ENCODE assay signal across 8 mouse cellular contexts in genomic region chr2:28755451-28755850, GRCm38 (mm10). TPM values are rescaled to one million over a fixed set of nuclear protein-coding genes. Genes with fewer than 3 reads are reported as not detected.
A peak's percentile ranks its signal among the peaks of the same experiment; 100 is the strongest.
DNase-seq lines count a peak whose midpoint lies in the region; ATAC-seq and TF ChIP-seq lines count a peak whose summit lies in the region.

No protein-coding gene starts in this region.

- ATAC-seq in embryonic facial prominence, embryonic 13.5 days (ENCODE audit: insufficient number of reproducible peaks, insufficient read depth, low FRiP score, low TSS enrichment, low read depth): no peak
- ATAC-seq in heart, postnatal 0 days (ENCODE audit: insufficient read depth, low read depth): peak; percentile 45; the same call in 1 of the 2 replicates
- ATAC-seq in activated CD4-positive, CD25-positive, alpha-beta regulatory T cell, adult 4 months: no peak

- H3K79me2 ChIP-seq in MEL (ENCODE audit: control insufficient read depth, insufficient read depth, low read length, poor library complexity): no peaks in the 10 kb centered on the region

- H3K9me3 ChIP-seq in MEL (replicated peaks; ENCODE audit: insufficient read depth, low read length): no peaks in the 10 kb centered on the region
- no peaks in the 10 kb centered on the region for H3K9me3 ChIP-seq in embryonic facial prominence, embryonic 13.5 days
- no peaks in the 10 kb centered on the region for H3K9me3 ChIP-seq in heart, postnatal 0 days (replicated peaks; ENCODE audit: control insufficient read depth, low read length)
- no peaks in the 10 kb centered on the region for H3K9me3 ChIP-seq in megakaryocyte, embryonic 14.5 days

- H3K4me1 ChIP-seq in MEL (ENCODE audit: control insufficient read depth in 1 of 2, insufficient read depth in 2 of 2, low read length in 2 of 2): peaks cover 0 to 12% of the 10 kb centered on the region in 2 experiments; a peak in 2 of 4 replicates
- peaks cover 39% of the 10 kb centered on the region for H3K4me1 ChIP-seq in embryonic facial prominence, embryonic 13.5 days
- no peaks in the 10 kb centered on the region for H3K4me1 ChIP-seq in heart, postnatal 0 days (ENCODE audit: control insufficient read depth, insufficient read depth)
- peaks cover 39% of the 10 kb centered on the region for H3K4me1 ChIP-seq in megakaryocyte, embryonic 14.5 days

- 0 out of 2 replicates have a peak overlapping the region, but pooled peaks have one; percentile 20 for H3K4me2 ChIP-seq in embryonic facial prominence, embryonic 13.5 days
- no peak overlapping the region for H3K4me2 ChIP-seq in heart, postnatal 0 days (ENCODE audit: low read depth, low read length)

- TF ChIP-seq EP300 in MEL (IDR thresholded peaks at IDR 0.05; ENCODE audit: low read depth in 1 of 2, low read length in 2 of 2): no peak
- no peak for TF ChIP-seq EP300 in heart, postnatal 0 days (IDR thresholded peaks at IDR 0.05; ENCODE audit: low read depth)

- H3K36me3 ChIP-seq in MEL (ENCODE audit: control insufficient read depth in 1 of 2, insufficient read depth in 2 of 2, low read length in 2 of 2): peaks cover 0 to 5% of the 10 kb centered on the region in 2 experiments; a peak in 2 of 4 replicates
- no peaks in the 10 kb centered on the region for H3K36me3 ChIP-seq in embryonic facial prominence, embryonic 13.5 days
- H3K36me3 ChIP-seq in heart, postnatal 0 days (replicated peaks; ENCODE audit: control insufficient read depth, insufficient read depth, low read length): no peaks in the 10 kb centered on the region
- no peaks in the 10 kb centered on the region for H3K36me3 ChIP-seq in megakaryocyte, embryonic 14.5 days (replicated peaks; ENCODE audit: low read length)

- TF ChIP-seq POLR2A in MEL (IDR thresholded peaks at IDR 0.05; ENCODE audit: control insufficient read depth in 1 of 2, insufficient read depth in 1 of 2, low read depth in 1 of 2, low read length in 2 of 2, poor library complexity in 1 of 2): no peak

- TF ChIP-seq RAD21 in MEL (IDR thresholded peaks at IDR 0.05; ENCODE audit: low read depth, low read length): peak; percentile 98

- peak; percentile 76 to 98 (median 93) for TF ChIP-seq CTCF in MEL (IDR thresholded peaks at IDR 0.05 in 2 of 3, conservative IDR thresholded peaks at IDR 0.05 in 1 of 3; ENCODE audit: control insufficient read depth in 1 of 3, insufficient read depth in 1 of 3, low read depth in 2 of 3, low read length in 3 of 3, poor library complexity in 1 of 3, severe bottlenecking in 1 of 3)
- peak; percentile 84 for TF ChIP-seq CTCF in heart, postnatal 0 days (IDR thresholded peaks at IDR 0.05; ENCODE audit: low read depth)

- no peak overlapping the region for H3K27ac ChIP-seq in MEL (ENCODE audit: control insufficient read depth, low read depth, low read length)
- no peak overlapping the region for H3K27ac ChIP-seq in embryonic facial prominence, embryonic 13.5 days
- no peak overlapping the region for H3K27ac ChIP-seq in heart, postnatal 0 days (ENCODE audit: low read depth)

- DNase-seq in MEL (ENCODE audit: low read depth, low spot score): peak; percentile 87
- peak; percentile 46 to 75 for DNase-seq in adrenal gland, postnatal 4 days (ENCODE audit: low spot score in 2 of 2)
- peak; percentile 53 for DNase-seq in heart, postnatal 0 days (ENCODE audit: low spot score)
- peak; percentile 74 to 94 for DNase-seq in layer of hippocampus, postnatal 25 days (ENCODE audit: extremely low spot score in 1 of 2, low spot score in 1 of 2)
- DNase-seq in right cerebral cortex, postnatal 4 days: peak; percentile 85

- peak overlapping the region; percentile 13 to 42; a peak in 3 of 4 replicates for H3K4me3 ChIP-seq in MEL (ENCODE audit: control insufficient read depth in 1 of 2, insufficient read depth in 1 of 2, low read depth in 2 of 2, low read length in 2 of 2)
- H3K4me3 ChIP-seq in embryonic facial prominence, embryonic 13.5 days: no peak overlapping the region
- H3K4me3 ChIP-seq in heart, postnatal 0 days (ENCODE audit: low read depth, low read length): no peak overlapping the region
- H3K4me3 ChIP-seq in megakaryocyte, embryonic 14.5 days (replicated peaks): peak overlapping the region; percentile 50

- H3K27me3 ChIP-seq in MEL (ENCODE audit: control insufficient read depth in 1 of 2, insufficient read depth in 2 of 2, low read length in 2 of 2): no peaks in the 10 kb centered on the region
- H3K27me3 ChIP-seq in embryonic facial prominence, embryonic 13.5 days: peaks cover 48% of the 10 kb centered on the region
- peaks cover 32% of the 10 kb centered on the region for H3K27me3 ChIP-seq in heart, postnatal 0 days (ENCODE audit: control insufficient read depth, insufficient read depth, low read length)
- peaks cover 76% of the 10 kb centered on the region for H3K27me3 ChIP-seq in megakaryocyte, embryonic 14.5 days (replicated peaks)

- H3K9ac ChIP-seq in MEL (ENCODE audit: control insufficient read depth, low read depth, low read length, poor library complexity, severe bottlenecking): peak overlapping the region; percentile 53
- H3K9ac ChIP-seq in embryonic facial prominence, embryonic 13.5 days: no peak overlapping the region
- no peak overlapping the region for H3K9ac ChIP-seq in heart, postnatal 0 days (replicated peaks; ENCODE audit: low read depth, low read length)

- WGBS in embryonic facial prominence, embryonic 13.5 days: 3% methylated on average over 7 of the region's 7 CpGs
- WGBS in heart, postnatal 0 days: 3% methylated on average over 7 of the region's 7 CpGs

TF ChIP-seq in MEL, 35 proteins besides CTCF, POLR2A, EP300 and RAD21 (continues in another document):
- TF ChIP-seq TCF12 (IDR thresholded peaks at IDR 0.05; ENCODE audit: low read depth, low read length): no peak
- TF ChIP-seq ETS1 (IDR thresholded peaks at IDR 0.05; ENCODE audit: low read depth, low read length): no peak
- TF ChIP-seq E2F4 (IDR thresholded peaks at IDR 0.05; ENCODE audit: borderline replicate concordance, low read depth, low read length): no peak
- no peak for TF ChIP-seq POLR2AphosphoS5 (IDR thresholded peaks at IDR 0.05; ENCODE audit: borderline replicate concordance, low read depth, low read length)
- no peak for TF ChIP-seq MAX (IDR thresholded peaks at IDR 0.05; ENCODE audit: low read length)
- TF ChIP-seq ZNF384 (IDR thresholded peaks at IDR 0.05; ENCODE audit: low read depth, low read length): no peak
- no peak for TF ChIP-seq UBTF (IDR thresholded peaks at IDR 0.05; ENCODE audit: borderline replicate concordance, insufficient read depth, low read depth, low read length)
- TF ChIP-seq USF1 (IDR thresholded peaks at IDR 0.05; ENCODE audit: low read depth, low read length): no peak
- no peak for TF ChIP-seq MAZ (IDR thresholded peaks at IDR 0.05; ENCODE audit: low read depth, low read length)
- no peak for TF ChIP-seq TAL1 (IDR thresholded peaks at IDR 0.05; ENCODE audit: low read length)
- TF ChIP-seq GATA1 (IDR thresholded peaks at IDR 0.05; ENCODE audit: low read depth, low read length): no peak
- peak; percentile 93 for TF ChIP-seq ZC3H11A (IDR thresholded peaks at IDR 0.05; ENCODE audit: low read depth, low read length)
- no peak for TF ChIP-seq CHD2 (IDR thresholded peaks at IDR 0.05; ENCODE audit: low read length)
- no peak for TF ChIP-seq USF2 (IDR thresholded peaks at IDR 0.05; ENCODE audit: borderline replicate concordance in 1 of 2, insufficient read depth in 1 of 2, low read depth in 1 of 2, low read length in 2 of 2)
- TF ChIP-seq MYC (IDR thresholded peaks at IDR 0.05; ENCODE audit: low read depth, low read length): no peak
- TF ChIP-seq BHLHE40 (IDR thresholded peaks at IDR 0.05; ENCODE audit: borderline replicate concordance, low read depth, low read length): no peak
- no peak for TF ChIP-seq TBP (IDR thresholded peaks at IDR 0.05; ENCODE audit: low read depth, low read length)
- TF ChIP-seq SMC3 (IDR thresholded peaks at IDR 0.05; ENCODE audit: low read depth, low read length): peak; percentile 90
- 0 out of 2 replicates have a peak, but pooled peaks have one; percentile 61 for TF ChIP-seq JUND (IDR thresholded peaks at IDR 0.05; ENCODE audit: low read depth, low read length)
- no peak for TF ChIP-seq NELFE (IDR thresholded peaks at IDR 0.05; ENCODE audit: low read depth, low read length)
- no peak for TF ChIP-seq MAFK (IDR thresholded peaks at IDR 0.05; ENCODE audit: borderline replicate concordance, low read depth, low read length)
- TF ChIP-seq ZMIZ1 (IDR thresholded peaks at IDR 0.05; ENCODE audit: low read depth, low read length): no peak
- TF ChIP-seq KAT2A (conservative IDR thresholded peaks at IDR 0.05; ENCODE audit: low read depth, low read length): no peak

RNA-seq across cellular contexts. Expression of gene Ak8, which starts 55.5 kb away (rescaled TPM):
- 0.49 and 1.5 TPM in 2 replicates for total RNA-seq in MEL (2012; rRNA removed)
- polyA plus RNA-seq in MEL (2012; ENCODE audit: insufficient read depth in 1 of 2, insufficient read length in 2 of 2, low read depth in 1 of 2, low replicate concordance in 2 of 2, missing spikeins in 1 of 2): 1 to 10 TPM in 1 of 2 experiments, not detected in 1; 2.6 TPM
- total RNA-seq in adrenal gland, postnatal 4 days (2021): under 1 TPM; 0.45 to 0.90 TPM
- 0.77 and 0.90 TPM in 2 replicates for polyA plus RNA-seq in embryonic facial prominence, embryonic 13.5 days (2015; fragmentation: Nextera tagmentation; extraction: Ambion mirVana)
- not detected in 2 replicates for total RNA-seq in heart, postnatal 0 days (2014; rRNA removed; ENCODE audit: low replicate concordance)
- polyA plus RNA-seq in heart, postnatal 0 days (2015; fragmentation: Nextera tagmentation; extraction: Ambion mirVana): 0.37 and 0.59 TPM in 2 replicates
- 1 to 10 TPM; 1.1 TPM for total RNA-seq in layer of hippocampus, postnatal 25 days (2021)
- polyA plus RNA-seq in megakaryocyte, embryonic 14.5 days (2012; ENCODE audit: insufficient read depth, low replicate concordance): not detected in 2 replicates
- not detected for polyA plus RNA-seq in activated CD4-positive, CD25-positive, alpha-beta regulatory T cell, adult 4 months (2017; shearing (Covaris generic))

RNA-seq across cellular contexts. Expression of gene Spaca9, which starts 55.9 kb away (rescaled TPM):
- 0.36 and 0.92 TPM in 2 replicates for total RNA-seq in MEL (2012; rRNA removed)
- 1 to 10 TPM in 1 of 2 experiments, not detected in 1; 5.4 TPM for polyA plus RNA-seq in MEL (2012; ENCODE audit: insufficient read depth in 1 of 2, insufficient read length in 2 of 2, low read depth in 1 of 2, low replicate concordance in 2 of 2, missing spikeins in 1 of 2)
- 1 to 10 TPM; 1.2 to 2.0 TPM for total RNA-seq in adrenal gland, postnatal 4 days (2021)
- polyA plus RNA-seq in embryonic facial prominence, embryonic 13.5 days (2015; fragmentation: Nextera tagmentation; extraction: Ambion mirVana): 0.89 and 1.1 TPM in 2 replicates
- not detected in 2 replicates for total RNA-seq in heart, postnatal 0 days (2014; rRNA removed; ENCODE audit: low replicate concordance)
- polyA plus RNA-seq in heart, postnatal 0 days (2015; fragmentation: Nextera tagmentation; extraction: Ambion mirVana): 0.66 and 1.2 TPM in 2 replicates
- total RNA-seq in layer of hippocampus, postnatal 25 days (2021): under 1 TPM in 1 of 2 experiments, not detected in 1; 0.91 TPM
- polyA plus RNA-seq in megakaryocyte, embryonic 14.5 days (2012; ENCODE audit: insufficient read depth, low replicate concordance): 3.0 TPM in 1 of 2 replicates, not detected in the other
- 1 to 10 TPM in 1 of 2 experiments, not detected in 1; 1.4 TPM for polyA plus RNA-seq in activated CD4-positive, CD25-positive, alpha-beta regulatory T cell, adult 4 months (2017; shearing (Covaris generic))

Comparison
In these comparisons a context has a peak if more than half of its experiments do, and no peak if none do; other contexts are left out.
1. H3K4me3 ChIP-seq: peak in MEL (2 of 2) and megakaryocyte, embryonic 14.5 days (single experiment); none in embryonic facial prominence, embryonic 13.5 days (single experiment) and heart, postnatal 0 days (single experiment).
2. Peak in every context shown above with its lines, with median percentiles within 50 percentile points of each other: DNase-seq.